Mouse (Mus musculus) mouse embryonic stem cell (cell line): ENCODE results near the gene Ccdc194.
"Not testable (repeated sequence)": the region's sequence is repeated elsewhere in the genome, so short reads cannot be mapped to it uniquely, and the experiment has no call there.

Experiments
- in situ Hi-C, 2 experiments: fragments of 300-500 bp; cut with MboI; formaldehyde crosslinking; loops; 1 replicate in 1 of 2; 3 replicates in 1 of 2; pipeline ENCODE4 v1.14.3; 2019 to 2020; ENCODE audit warnings: low sequenced_read_pairs in 2 of 2, low pct_unique_long_range_greater_than_20kb in 1 of 2, mixed read lengths in 1 of 2; ENCODE audit not compliant: unreplicated experiment in 1 of 2

The Ccdc194 gene

GRCm38 (mm10) chr8:71558958-71559690 lies 33.6 kb upstream of the Ccdc194 start:
- in situ Hi-C loops = no loop called here

DNA sequence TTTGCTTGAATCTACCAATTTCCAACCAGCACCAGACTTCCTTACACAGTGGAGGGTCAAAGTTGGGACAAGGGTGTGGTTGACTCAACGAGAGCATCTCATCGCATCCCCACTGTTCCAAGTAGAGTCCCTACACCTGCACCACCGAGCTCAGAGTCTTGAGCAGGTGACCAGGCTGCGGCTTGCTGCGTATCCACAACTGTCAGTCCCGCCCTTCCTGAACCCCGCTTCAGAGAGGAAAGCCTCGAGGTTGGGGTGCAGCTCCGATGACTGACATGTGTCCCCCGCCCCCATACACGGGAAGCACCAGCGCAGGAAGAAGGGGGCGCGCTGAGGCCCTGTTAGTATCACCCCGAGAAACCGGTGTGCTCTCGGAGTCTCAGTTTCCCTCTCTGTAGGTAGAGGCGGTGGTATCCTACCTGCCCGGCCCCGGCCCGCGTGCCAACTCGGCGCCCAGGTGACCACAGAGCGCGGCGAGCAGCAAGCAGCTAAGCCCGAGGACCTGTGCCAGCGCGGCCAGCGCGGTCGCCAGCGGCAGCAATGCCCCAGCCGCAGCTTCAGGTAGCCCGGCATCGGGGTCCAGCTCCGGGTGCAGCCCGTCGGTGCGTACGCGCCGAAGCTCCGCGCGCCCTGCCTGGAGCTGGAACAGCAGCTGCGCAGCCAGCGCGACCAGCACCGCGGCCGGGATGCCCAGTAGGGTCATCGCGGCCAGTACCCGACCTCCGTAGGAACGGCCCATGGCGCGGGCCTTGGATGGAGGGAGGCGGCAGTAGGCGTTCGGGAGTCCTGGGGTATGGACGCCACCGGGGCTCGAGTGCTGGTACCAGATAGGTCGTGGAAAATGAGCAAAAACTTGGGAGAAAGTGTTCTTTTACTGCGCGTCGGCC lies 32.8 kb upstream of the Ccdc194 start, which contains the start of gene Tmem221:
TSS of gene Tmem221 (minus strand) at position 801 of the 887 bp plus-strand sequence.
- in situ Hi-C loops = no loop called here

DNA sequence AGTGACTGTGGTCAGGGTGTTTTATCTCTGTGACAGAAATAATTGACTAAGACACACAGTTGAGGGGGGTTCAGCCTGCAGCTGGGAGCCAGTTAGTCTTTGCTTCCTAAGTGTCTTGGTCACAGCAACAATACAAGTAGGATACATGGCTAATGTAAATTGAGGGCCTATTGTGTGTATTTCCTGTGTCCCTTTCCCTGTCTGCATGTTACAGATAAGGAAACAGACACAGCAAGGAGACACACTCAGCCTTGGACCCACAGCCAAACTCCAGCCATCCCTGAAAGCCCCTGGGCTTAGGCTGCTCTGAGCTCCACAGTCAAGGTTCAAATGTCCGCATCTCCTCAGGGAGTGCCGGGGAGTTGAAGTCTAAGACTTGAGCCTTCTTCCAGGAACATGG lies 29.1 kb upstream of the Ccdc194 start:
- in situ Hi-C loops = no loop called here

DNA sequence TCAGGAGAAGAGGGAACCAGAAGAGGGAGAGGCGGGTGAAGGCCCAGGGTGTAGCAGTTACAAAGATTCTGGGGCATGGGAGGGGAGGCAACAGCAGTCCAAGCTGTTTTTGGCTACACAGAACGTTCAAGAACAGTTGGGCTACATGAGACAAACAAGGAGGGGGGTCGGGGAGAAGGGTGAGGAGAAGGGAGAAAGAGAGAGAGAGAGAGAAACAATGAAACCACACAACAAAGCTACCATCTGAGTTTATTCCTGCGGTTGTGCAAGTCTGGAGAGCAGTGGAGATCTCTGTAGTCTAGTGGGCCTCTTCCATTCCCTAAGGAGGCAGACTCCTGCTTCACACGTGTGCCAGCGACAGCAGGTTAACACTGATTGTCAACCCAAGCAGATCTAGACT lies 28.5 kb upstream of the Ccdc194 start:
- in situ Hi-C loops = no loop called here

GRCm38 (mm10) chr8:71552770-71553169 lies 27.3 kb upstream of the Ccdc194 start:
- in situ Hi-C loops = no loop called here

- in situ Hi-C loops = no loop called here
Observed at GRCm38 (mm10) chr8:71550754-71551153, 25.2 kb upstream of the Ccdc194 start.

DNA sequence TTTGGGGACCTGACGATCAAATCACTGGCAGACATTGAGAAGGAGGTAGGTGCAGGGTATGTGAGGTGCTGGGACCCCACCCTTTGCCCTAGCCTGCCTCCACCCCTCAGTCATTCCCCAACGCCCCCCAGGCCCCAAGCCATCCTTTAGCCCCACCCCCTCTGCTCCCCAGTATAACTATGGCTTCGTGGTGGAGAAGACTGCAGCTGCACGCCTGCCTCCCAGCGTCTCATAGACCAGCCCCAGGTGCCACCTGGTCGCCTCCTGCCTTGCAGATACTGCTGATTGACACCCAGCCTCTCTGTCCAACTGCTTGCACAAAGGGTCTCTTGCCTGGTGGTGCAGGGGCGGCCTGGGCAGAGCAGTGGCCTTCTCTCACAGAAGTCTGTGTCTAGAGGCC lies 22.1 kb upstream of the Ccdc194 start:
- in situ Hi-C loops = no loop called here

DNA sequence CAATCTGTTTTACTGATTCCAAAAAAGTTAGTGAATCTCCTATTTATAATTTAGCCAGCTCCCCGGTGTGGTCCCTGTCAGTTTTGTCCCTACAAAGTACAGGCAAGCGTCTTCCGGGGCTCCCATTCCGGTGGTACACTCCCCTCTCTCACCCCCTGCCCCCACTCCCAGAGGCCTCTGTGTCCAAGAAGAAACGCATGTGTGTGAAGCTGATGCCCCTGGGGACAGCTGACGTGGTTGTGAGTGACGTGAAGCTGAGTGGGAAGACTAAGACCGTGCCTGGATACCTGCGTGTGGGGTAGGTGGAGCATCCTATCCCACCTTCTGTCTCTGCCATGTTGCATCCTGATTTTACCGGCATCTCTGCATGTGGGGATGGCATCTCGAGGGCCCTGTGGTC lies 19.5 kb upstream of the Ccdc194 start:
- in situ Hi-C loops = no loop called here

DNA sequence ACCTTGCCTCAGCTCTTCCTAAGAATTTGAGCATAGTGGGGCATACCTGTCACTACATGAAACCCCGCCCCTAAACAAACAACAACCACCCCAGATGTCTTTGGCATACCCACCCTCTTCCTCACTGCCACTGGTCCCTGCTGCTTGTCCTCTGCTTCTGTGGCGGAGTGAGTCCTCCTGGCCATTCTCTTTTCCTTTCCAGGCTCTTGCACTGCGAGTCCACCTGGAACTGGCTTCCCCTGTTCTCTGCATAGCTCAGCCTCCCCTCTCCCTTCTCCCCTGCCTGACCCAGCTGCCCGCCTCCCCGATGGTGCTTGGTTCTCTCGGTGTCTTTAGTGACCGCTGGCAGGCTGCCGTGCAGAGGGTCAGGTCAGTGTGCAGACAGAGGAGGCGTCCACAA lies 18.2 kb upstream of the Ccdc194 start:
- in situ Hi-C loops = no loop called here

DNA sequence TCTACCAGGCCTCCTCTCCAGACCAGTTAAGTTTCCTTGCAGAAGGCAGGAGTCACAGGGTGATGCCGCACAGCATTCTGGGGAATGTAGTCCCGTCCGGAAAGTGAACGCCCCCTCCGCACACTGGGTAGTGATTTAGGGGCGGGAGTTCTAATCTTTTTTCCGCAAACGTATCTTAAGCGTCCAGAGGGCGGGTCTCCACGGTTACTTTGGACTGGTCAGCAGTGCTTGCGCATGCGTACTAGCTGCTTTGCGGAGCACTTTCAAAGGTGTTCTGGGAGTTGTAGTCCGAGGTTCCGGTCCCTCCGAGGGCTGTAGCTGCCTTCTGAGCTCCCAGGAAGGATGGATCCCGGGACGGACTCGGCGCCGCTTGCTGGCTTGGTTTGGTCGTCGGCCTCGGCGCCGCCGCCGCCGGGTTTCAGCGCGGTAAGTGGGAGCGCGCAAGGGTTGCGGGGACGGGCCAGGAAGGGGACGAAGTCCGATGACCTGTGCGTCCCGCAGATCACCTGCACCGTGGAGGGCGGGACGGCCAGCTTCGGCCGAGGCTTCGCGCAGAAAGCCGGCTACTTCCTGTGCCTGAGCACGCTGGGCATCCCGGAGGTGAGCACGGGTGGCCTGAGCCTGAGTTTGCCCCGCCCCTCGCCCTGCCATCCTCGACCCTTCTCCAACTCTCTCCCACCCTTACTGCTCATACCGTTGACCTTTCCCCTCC lies 17.3 kb upstream of the Ccdc194 start, which contains the start of gene Mvb12a:
TSS of gene Mvb12a (plus strand) at position 291 of the 712 bp plus-strand sequence.
- in situ Hi-C loops = no loop called here

DNA sequence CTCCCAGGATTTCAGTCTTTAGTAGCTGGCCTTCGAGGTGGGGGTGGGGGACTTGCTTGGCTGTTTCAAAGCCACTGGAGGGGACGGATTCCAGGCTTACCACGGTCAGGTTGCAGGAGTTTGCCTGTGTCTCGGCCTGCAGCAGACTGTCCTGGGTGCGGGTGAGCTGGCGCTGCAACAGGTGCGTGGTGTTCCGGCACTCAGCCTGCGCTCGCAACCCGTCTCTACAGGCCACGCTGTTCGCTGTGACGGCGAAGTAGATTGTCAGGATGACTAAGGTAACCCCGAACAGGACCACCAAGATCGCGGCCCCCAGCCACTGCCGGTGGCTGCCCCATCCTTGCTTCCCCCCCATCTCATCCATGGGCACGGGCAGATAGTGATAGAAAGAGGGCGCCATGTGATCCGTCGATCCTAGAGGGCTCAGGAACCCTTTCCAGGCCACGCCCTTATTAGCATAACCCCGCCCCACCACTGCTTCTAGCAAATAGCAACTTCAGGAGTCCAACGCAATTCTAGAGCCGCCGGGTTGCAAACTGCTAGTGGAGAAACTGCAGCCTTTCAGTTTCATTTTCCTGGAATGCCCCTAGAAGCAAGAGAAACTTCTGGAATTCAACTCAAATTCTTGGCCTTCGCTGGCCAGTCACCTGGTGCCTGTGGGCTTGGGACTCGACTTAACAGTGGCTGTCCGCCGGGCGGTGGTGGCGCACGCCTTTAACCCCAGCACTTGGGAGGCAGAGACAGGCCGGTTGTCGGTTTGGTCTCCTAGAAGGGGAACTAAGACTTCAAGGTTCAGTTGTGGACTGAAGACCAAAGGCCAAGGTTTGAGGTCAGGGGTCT lies 11.7 kb upstream of the Ccdc194 start, which contains the start of gene Bst2:
TSS of gene Bst2 (minus strand) at position 429 of the 840 bp plus-strand sequence.
- in situ Hi-C loops = no loop called here

DNA sequence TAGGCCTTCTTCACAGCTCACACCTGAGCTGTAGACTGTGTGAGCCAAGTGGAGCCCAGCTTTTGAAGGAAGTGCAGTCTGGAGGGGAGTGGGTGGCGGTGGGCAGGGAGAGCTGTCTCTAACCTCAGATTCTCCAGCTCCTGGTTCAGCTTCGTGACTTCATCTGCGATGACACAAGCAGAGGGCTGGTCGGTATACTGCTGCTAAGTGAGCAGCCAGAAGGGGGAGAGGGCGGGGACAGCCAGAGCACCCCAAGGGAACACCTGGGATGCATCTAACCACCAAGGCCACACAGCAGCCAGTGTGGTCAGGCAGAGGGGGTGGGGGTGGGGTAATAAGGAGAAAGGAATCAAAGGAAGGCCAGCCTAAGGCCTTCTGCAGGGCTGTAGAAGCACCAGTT lies 10.2 kb upstream of the Ccdc194 start:
- in situ Hi-C loops = no loop called here

GRCm38 (mm10) chr8:71534263-71534810 lies 8.8 kb upstream of the Ccdc194 start:
- in situ Hi-C loops = no loop called here

DNA sequence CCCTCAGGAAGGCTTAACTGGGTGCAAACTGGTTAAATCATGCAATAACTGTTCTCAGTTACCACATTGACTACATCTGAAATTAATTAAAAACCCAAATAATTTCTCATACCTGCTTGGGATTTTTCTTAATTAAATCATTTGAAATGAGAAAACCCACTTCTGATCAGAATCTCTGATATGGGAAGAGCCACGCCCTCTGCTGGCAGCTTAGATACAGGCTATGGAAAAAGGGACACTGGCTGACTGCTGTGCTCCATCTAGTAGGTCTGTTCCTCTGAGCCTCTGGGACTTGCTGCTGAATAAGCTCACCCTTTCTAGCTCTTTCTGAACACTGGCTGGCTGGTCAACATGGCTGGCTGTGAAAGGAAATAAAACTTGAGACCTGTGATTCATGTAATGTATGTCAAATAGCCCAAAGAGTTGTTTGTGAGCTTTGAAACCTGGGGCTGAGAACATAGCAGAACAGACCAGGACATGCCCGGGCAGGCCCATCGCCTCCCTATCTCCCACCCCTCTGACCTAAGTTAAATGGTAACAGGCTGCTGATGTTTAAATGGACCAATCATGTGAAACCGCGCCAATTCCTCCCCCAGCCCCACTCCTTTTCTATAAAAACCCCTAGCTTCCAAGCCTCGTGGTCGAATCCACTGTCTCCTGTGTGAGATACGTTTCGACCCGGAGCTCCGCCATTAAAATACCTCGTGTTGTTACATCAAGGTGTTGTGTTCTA lies 5.4 kb upstream of the Ccdc194 start:
- in situ Hi-C loops = not testable (repeated sequence)

- in situ Hi-C loops = no loop called here
Observed at GRCm38 (mm10) chr8:71528362-71529073, 3.0 kb upstream of the Ccdc194 start.

- in situ Hi-C loops = no loop called here
Observed at GRCm38 (mm10) chr8:71527162-71527870, 1.8 kb upstream of the Ccdc194 start.
